Mouse (Mus musculus) left cerebral cortex, postnatal 4 days (tissue): ENCODE measurements around the gene Tmcc1. TPM values are rescaled to one million over a fixed set of nuclear protein-coding genes. Genes with fewer than 3 reads are reported as not detected.
"Not testable (repeated sequence)": the region's sequence is repeated elsewhere in the genome, so short reads cannot be mapped to it uniquely, and the experiment has no call there.

Source experiments
- DNase-seq: peaks from one replicate; pipeline ENCODE4 v3.0.0-alpha.2; 2022
- intact Hi-C: fragments of 180-260 bp; cut with DNase I; formaldehyde crosslinking; loops from one replicate; pipeline ENCODE4 v1.15.1; 2025
- total RNA-seq, 2 experiments: library from RNA; stranded (reverse); gene quantifications; 2 replicates each; pipeline ENCODE4 v1.2.3; 2021

Gene Tmcc1
- total RNA-seq, result 10 to 100 TPM; 67.9 to 73.3 TPM

- DNase-seq, result peak; percentile 99
- intact Hi-C loops, result no loop called here
Observed at GRCm38 (mm10) chr6:116193394-116194393, at the start of gene Tmcc1. TSS of gene Tmcc1 (minus strand) at chr6:116193486.

GRCm38 (mm10) chr6:116240371-116240770 lies 47.1 kb upstream of the Tmcc1 start:
- intact Hi-C loops, result no loop called here
- DNase-seq, result no peak

- DNase-seq, result no peak
- intact Hi-C loops, result no loop called here
Observed at GRCm38 (mm10) chr6:116238083-116238482, 44.8 kb upstream of the Tmcc1 start.

- intact Hi-C loops, result no loop called here
- no peak for DNase-seq
Observed at GRCm38 (mm10) chr6:116235336-116235735, 42.0 kb upstream of the Tmcc1 start.

- DNase-seq, result not testable (repeated sequence)
Observed at GRCm38 (mm10) chr6:116234821-116235220, 41.5 kb upstream of the Tmcc1 start.

GRCm38 (mm10) chr6:116228785-116229525 lies 35.7 kb upstream of the Tmcc1 start:
- intact Hi-C loops, result no loop called here
- peak; percentile 66 for DNase-seq

More at GRCm38 (mm10) chr6:116234821-116235220, 41.5 kb upstream of the Tmcc1 start:
- intact Hi-C loops, result not testable (repeated sequence)

- intact Hi-C loops, result no loop called here
- DNase-seq, result no peak
Observed at GRCm38 (mm10) chr6:116227767-116228166, 34.5 kb upstream of the Tmcc1 start.

- intact Hi-C loops, result no loop called here
- peak; percentile 96 for DNase-seq
Observed at GRCm38 (mm10) chr6:116207729-116208534, 14.6 kb upstream of the Tmcc1 start, which contains the start of gene Washc2. TSS of gene Washc2 (plus strand) at chr6:116208038.

- intact Hi-C loops, result no loop called here
- DNase-seq, result no peak
Observed at GRCm38 (mm10) chr6:116199682-116200081, 6.4 kb upstream of the Tmcc1 start.

GRCm38 (mm10) chr6:116198173-116198572 lies 4.9 kb upstream of the Tmcc1 start:
- intact Hi-C loops, result no loop called here
- no peak for DNase-seq

- intact Hi-C loops, result no loop called here
- DNase-seq, result no peak
Observed at GRCm38 (mm10) chr6:116195811-116196210, 2.5 kb upstream of the Tmcc1 start.

GRCm38 (mm10) chr6:116192809-116193311 lies 426 bp downstream of the Tmcc1 start:
- DNase-seq, result peak; percentile 61
- intact Hi-C loops, result no loop called here

- no peak for DNase-seq
- intact Hi-C loops, result no loop called here
Observed at GRCm38 (mm10) chr6:116189417-116189816, 3.9 kb downstream of the Tmcc1 start.

- DNase-seq, result no peak
- intact Hi-C loops, result no loop called here
Observed at GRCm38 (mm10) chr6:116186485-116186884, 6.8 kb downstream of the Tmcc1 start.

GRCm38 (mm10) chr6:116183509-116183908 lies 9.8 kb downstream of the Tmcc1 start:
- intact Hi-C loops, result no loop called here
- DNase-seq, result no peak

GRCm38 (mm10) chr6:116180731-116181130 lies 12.6 kb downstream of the Tmcc1 start:
- intact Hi-C loops, result no loop called here
- no peak for DNase-seq

GRCm38 (mm10) chr6:116178376-116178775 lies 14.9 kb downstream of the Tmcc1 start:
- intact Hi-C loops, result no loop called here
- DNase-seq, result no peak

- DNase-seq, intact Hi-C loops: not testable (repeated sequence)
Observed at GRCm38 (mm10) chr6:116173511-116174099, 19.7 kb downstream of the Tmcc1 start.

GRCm38 (mm10) chr6:116166383-116166782 lies 26.9 kb downstream of the Tmcc1 start:
- DNase-seq, result no peak
- intact Hi-C loops, result no loop called here
